Mouse (Mus musculus) layer of hippocampus, postnatal 36 days (tissue): ENCODE measurements around the gene Ccl8. TPM values are rescaled to one million over a fixed set of nuclear protein-coding genes. Genes with fewer than 3 reads are reported as not detected.

ENCODE experiments used
- total RNA-seq, 2 experiments: library from RNA; stranded (reverse); gene quantifications; 2 replicates each; pipeline ENCODE4 v1.2.3; 2021

Gene Ccl8
- total RNA-seq, 2 experiments from 2014 or later = not detected

Other genes with a start within 250 kb of the Ccl8 start
- gene Asic2, start 146.7 kb upstream of the Ccl8 start, total RNA-seq = 10 to 100 TPM; 54.3 to 55.8 TPM
- under 1 TPM in 1 of 2 experiments, not detected in 1; 0.58 TPM for gene Ccl2, start 79.6 kb upstream of the Ccl8 start, total RNA-seq
- gene Gm17268, start 76.6 kb upstream of the Ccl8 start, total RNA-seq = not detected
- not detected for gene Ccl7, start 69.5 kb upstream of the Ccl8 start, total RNA-seq
- not detected for gene Ccl11, start 57.4 kb upstream of the Ccl8 start, total RNA-seq
- gene Ccl12, start 13.3 kb upstream of the Ccl8 start, total RNA-seq = under 1 TPM in 1 of 2 experiments, not detected in 1; 0.81 TPM
- not detected for gene Ccl1, start 190.5 kb downstream of the Ccl8 start, total RNA-seq